Mouse (Mus musculus) liver, embryonic 14.5 days (tissue): ENCODE measurements around the gene Tspan1. TPM values are rescaled to one million over a fixed set of nuclear protein-coding genes. Genes with fewer than 3 reads are reported as not detected.

ENCODE experiments used
- ATAC-seq: fragments of 200-750 bp; cut with Nextera tagmentation; 2 replicates; pipeline ENCODE4 v1.8.0; 2017; ENCODE audit warnings: moderate number of reproducible peaks, mild to moderate bottlenecking, moderate library complexity; ENCODE audit not compliant: insufficient read depth
- DNase-seq, 3 experiments: peaks; one replicate each; pipeline ENCODE4 v3.0.0-alpha.2; 2012 to 2013; ENCODE audit warnings: low read depth in 3 of 3, low spot score in 3 of 3
- H3K27ac ChIP-seq: fragments of 300-500 bp; sonication (generic); 2 replicates; pipeline ENCODE4 v1.5.1; 2014; ENCODE audit warnings: moderate library complexity, mild to moderate bottlenecking, control low read depth, inconsistent platforms
- H3K27me3 ChIP-seq: fragments of 300-500 bp; sonication (generic); 2 replicates; pipeline ENCODE4 v1.6.1; 2014; ENCODE audit warnings: mild to moderate bottlenecking, low read length, moderate library complexity; ENCODE audit not compliant: control insufficient read depth, insufficient read depth
- H3K36me3 ChIP-seq: fragments of 300-500 bp; sonication (generic); replicated peaks from 2 replicates; pipeline ENCODE4 v1.6.1; 2014; ENCODE audit warnings: low read depth; ENCODE audit not compliant: control insufficient read depth, insufficient read depth
- H3K4me1 ChIP-seq, 2 experiments: fragments of 200-500 bp in 1 of 2; fragments of 300-500 bp in 1 of 2; sonication (generic) in 1 of 2; replicated peaks; 2 replicates each; pipeline ENCODE4 v1.6.1; 2012 to 2014; ENCODE audit warnings: antibody characterized with exemption in 1 of 2, inconsistent platforms in 1 of 2, low read length in 1 of 2; ENCODE audit not compliant: control insufficient read depth in 2 of 2, insufficient read depth in 2 of 2
- H3K4me2 ChIP-seq: fragments of 300-500 bp; sonication (generic); 2 replicates; pipeline ENCODE4 v1.6.1; 2014; ENCODE audit warnings: low read depth, mild to moderate bottlenecking, control low read depth, moderate library complexity
- H3K4me3 ChIP-seq, 2 experiments: fragments of 200-500 bp in 1 of 2; fragments of 300-500 bp in 1 of 2; sonication (generic) in 1 of 2; 2 replicates each; pipeline ENCODE4 v1.5.1; 2012 to 2014; ENCODE audit warnings: low read depth in 2 of 2, low read length in 2 of 2, mild to moderate bottlenecking in 2 of 2, control low read depth in 1 of 2, inconsistent platforms in 1 of 2, moderate library complexity in 1 of 2; ENCODE audit not compliant: insufficient read depth in 1 of 2
- H3K9ac ChIP-seq: fragments of 300-500 bp; sonication (generic); replicated peaks from 2 replicates; pipeline ENCODE4 v1.6.1; 2014; ENCODE audit warnings: mild to moderate bottlenecking, control low read depth, moderate library complexity
- H3K9me3 ChIP-seq: fragments of 300-500 bp; sonication (generic); 2 replicates; pipeline ENCODE4 v1.6.1; 2016; ENCODE audit warnings: low read length, mixed read lengths; ENCODE audit not compliant: control insufficient read depth
- CTCF ChIP-seq: IDR thresholded peaks from 2 replicates; pipeline ENCODE4 v1.5.1; 2016; ENCODE audit warnings: antibody characterized with exemption, low read depth, control low read depth
- EP300 ChIP-seq: IDR thresholded peaks from 2 replicates; pipeline ENCODE4 v1.6.1; 2016; ENCODE audit warnings: antibody characterized with exemption, low read depth
- WGBS: fragments of 180-500 bp; shearing (Covaris S2); extraction: QIAGEN DNeasy Blood & Tissue Kit; methylation state at CpG from one replicate; pipeline ENCODE4 v1.1.7; 2014; ENCODE audit not compliant: insufficient replicate concordance; 5-methylcytosine and 5-hydroxymethylcytosine counted together
- polyA plus RNA-seq, 2 experiments: library from polyadenylated mRNA; depleted of rRNA in 1 of 2; stranded (reverse) in 1 of 2; unstranded in 1 of 2; fragments of >200 nt; fragmentation: Nextera tagmentation in 1 of 2; extraction: Ambion mirVana in 1 of 2; gene quantifications; 2 replicates each; pipeline versions ENCODE4 v1.2.1 to v1.2.3; 2012 to 2014

Gene Tspan1
- polyA plus RNA-seq, 2 experiments = not detected

DNA sequence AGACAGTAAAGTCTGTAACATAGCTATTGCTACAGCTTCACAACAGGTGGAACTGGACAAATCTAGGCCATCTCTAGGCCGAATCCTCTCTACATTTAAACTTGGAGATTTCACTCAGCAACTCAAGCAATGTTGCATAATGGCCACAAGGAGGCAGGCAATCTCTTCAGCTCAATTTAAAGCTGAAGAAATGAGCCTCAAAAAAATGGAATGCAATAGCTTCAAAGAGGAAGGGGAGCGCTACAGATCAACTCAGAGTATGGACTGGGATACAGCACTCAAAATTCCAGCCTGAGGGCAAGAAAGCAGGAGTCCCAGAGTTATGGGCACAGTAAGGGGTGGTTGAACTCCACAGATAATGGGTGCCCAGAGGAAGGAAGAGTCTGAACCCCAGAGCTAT lies 32.4 kb downstream of the Tspan1 start:
- peak; percentile 74 for TF ChIP-seq CTCF
- TF ChIP-seq EP300 = no peak
- no peak for DNase-seq
- no peak for ATAC-seq
- H3K9me3 ChIP-seq = no peaks in the 10 kb centered on the region
- no peaks in the 10 kb centered on the region for H3K36me3 ChIP-seq
- H3K4me1 ChIP-seq = no peaks in the 10 kb centered on the region; a peak in 1 of 4 replicates
- H3K27me3 ChIP-seq = no peaks in the 10 kb centered on the region
- no peak overlapping the region for H3K4me2 ChIP-seq
- no peak overlapping the region for H3K27ac ChIP-seq
- H3K4me3 ChIP-seq = no peak overlapping the region
- H3K9ac ChIP-seq = no peak overlapping the region
- 19% methylated on average over 2 of the region's 2 CpGs for WGBS

GRCm38 (mm10) chr4:116133126-116133525 lies 34.3 kb downstream of the Tspan1 start:
- no peak overlapping the region for H3K9ac ChIP-seq
- DNase-seq (no peak), ATAC-seq (no peak)
- no peaks in the 10 kb centered on the region for H3K36me3 ChIP-seq
- H3K4me3 ChIP-seq = no peak overlapping the region
- H3K27me3 ChIP-seq = no peaks in the 10 kb centered on the region
- no peaks in the 10 kb centered on the region for H3K9me3 ChIP-seq
- no peak overlapping the region for H3K27ac ChIP-seq
- no peak overlapping the region for H3K4me2 ChIP-seq
- TF ChIP-seq EP300 = no peak
- no peak for TF ChIP-seq CTCF
- 44% methylated on average over 4 of the region's 4 CpGs for WGBS
- no peaks in the 10 kb centered on the region; a peak in 1 of 4 replicates for H3K4me1 ChIP-seq

GRCm38 (mm10) chr4:116127956-116128355 lies 39.4 kb downstream of the Tspan1 start:
- H3K4me1 ChIP-seq = peaks cover 6 to 14% of the 10 kb centered on the region in 2 experiments
- ATAC-seq (no peak), DNase-seq (no peak)
- H3K4me2 ChIP-seq = no peak overlapping the region
- H3K27me3 ChIP-seq = no peaks in the 10 kb centered on the region
- no peak overlapping the region for H3K27ac ChIP-seq
- H3K9me3 ChIP-seq = no peaks in the 10 kb centered on the region
- TF ChIP-seq CTCF = no peak
- no peak for TF ChIP-seq EP300
- H3K9ac ChIP-seq = no peak overlapping the region
- WGBS = 77% methylated on average over 6 of the region's 6 CpGs
- no peak overlapping the region for H3K4me3 ChIP-seq
- no peaks in the 10 kb centered on the region for H3K36me3 ChIP-seq

DNA sequence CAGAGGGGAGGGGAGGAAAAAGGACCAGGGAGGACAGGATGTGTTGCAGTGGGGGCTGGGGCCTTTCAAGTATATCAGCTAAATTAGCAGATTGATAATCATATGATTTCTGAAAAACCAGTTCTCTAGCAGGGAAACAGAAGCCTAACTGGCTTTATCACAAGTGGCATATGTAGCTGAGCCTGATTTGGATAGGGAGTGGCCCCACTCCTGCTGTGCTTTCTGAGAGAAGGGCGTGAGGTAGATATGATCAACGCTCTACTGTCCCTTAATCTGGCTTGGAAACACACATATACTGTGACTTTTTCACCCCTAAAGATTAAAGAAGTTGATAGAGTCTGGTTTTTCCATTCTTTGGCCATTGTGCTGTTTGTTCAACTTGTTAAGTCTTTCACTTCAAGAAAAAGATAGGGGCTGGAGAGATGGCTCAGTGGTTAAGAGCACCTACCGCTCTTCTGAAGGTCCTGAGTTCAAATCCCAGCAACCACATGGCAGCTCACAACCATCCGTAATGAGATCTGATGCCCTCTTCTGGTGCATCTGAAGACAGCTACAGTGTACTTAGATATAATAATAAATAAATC lies 41.5 kb downstream of the Tspan1 start:
- H3K4me2 ChIP-seq = no peak overlapping the region
- H3K9ac ChIP-seq = no peak overlapping the region
- H3K4me3 ChIP-seq = no peak overlapping the region
- H3K4me1 ChIP-seq = peaks cover 8 to 18% of the 10 kb centered on the region in 2 experiments
- ATAC-seq (peak; percentile 24; the same call in 1 of the 2 replicates), DNase-seq (peak; percentile 43 to 50 (median 49))
- H3K36me3 ChIP-seq = no peaks in the 10 kb centered on the region
- WGBS = 47% methylated on average over 4 of the region's 4 CpGs
- no peaks in the 10 kb centered on the region for H3K9me3 ChIP-seq
- no peaks in the 10 kb centered on the region for H3K27me3 ChIP-seq
- no peak overlapping the region for H3K27ac ChIP-seq
- TF ChIP-seq CTCF (no peak), EP300 (peak; percentile 49)

GRCm38 (mm10) chr4:116123602-116124519 lies 43.5 kb downstream of the Tspan1 start, which contains the start of the genes Rad54l and Pomgnt1:
Gene Rad54l (minus strand): TSS chr4:116123690.
Gene Pomgnt1 (plus strand): TSS chr4:116123840.
- WGBS = 5% methylated on average over 24 of the region's 24 CpGs
- Histone ChIP-seq H3K4me1 (peaks cover 8 to 18% of the 10 kb centered on the region in 2 experiments), H3K36me3 (no peaks in the 10 kb centered on the region; the same call in 1 of the 2 replicates), H3K4me3 (peak within 1 kb of the TSS; percentile 80 to 99), H3K9ac (peak within 1 kb of the TSS; percentile 85), H3K27me3 (no peaks in the 10 kb centered on the region), H3K4me2 (peak within 1 kb of the TSS; percentile 86), H3K27ac (peak within 1 kb of the TSS; percentile 34), H3K9me3 (no peaks in the 10 kb centered on the region)
- TF ChIP-seq EP300 (no peak), CTCF (peak; percentile 66)
- ATAC-seq (peak; percentile 97), DNase-seq (peak; percentile 86 to 89 (median 87))
